Mouse (Mus musculus) neural tube, embryonic 14.5 days (tissue): ENCODE data around the gene Kif15. TPM values are rescaled to one million over a fixed set of nuclear protein-coding genes. Genes with fewer than 3 reads are reported as not detected.

ENCODE experiments used
- ATAC-seq: fragments of 200-750 bp; cut with Nextera tagmentation; 2 replicates; pipeline ENCODE4 v1.8.0; 2017; ENCODE audit warnings: low read depth, mild to moderate bottlenecking, moderate TSS enrichment, moderate library complexity
- H3K27ac ChIP-seq: fragments of 300-500 bp; sonication (generic); 2 replicates; pipeline ENCODE4 v1.5.1; 2014; ENCODE audit warnings: low read depth, mild to moderate bottlenecking, control low read depth, low read length, moderate library complexity, mixed read lengths
- H3K27me3 ChIP-seq: fragments of 300-500 bp; sonication (generic); 2 replicates; pipeline ENCODE4 v1.6.1; 2014; ENCODE audit warnings: low read length; ENCODE audit not compliant: control insufficient read depth, insufficient read depth
- H3K36me3 ChIP-seq: fragments of 300-500 bp; sonication (generic); 2 replicates; pipeline ENCODE4 v1.6.1; 2014; ENCODE audit warnings: low read length, mixed read lengths; ENCODE audit not compliant: control insufficient read depth, insufficient read depth
- H3K4me1 ChIP-seq: fragments of 300-500 bp; sonication (generic); 2 replicates; pipeline ENCODE4 v1.6.1; 2014; ENCODE audit warnings: low read length; ENCODE audit not compliant: control insufficient read depth, insufficient read depth
- H3K4me2 ChIP-seq: fragments of 300-500 bp; sonication (generic); 2 replicates; pipeline ENCODE4 v1.6.1; 2014; ENCODE audit warnings: mild to moderate bottlenecking, low read depth, low read length, control low read depth
- H3K4me3 ChIP-seq: fragments of 300-500 bp; sonication (generic); 2 replicates; pipeline ENCODE4 v1.5.1; 2014; ENCODE audit warnings: low read depth, low read length, control low read depth, mixed read lengths
- H3K9ac ChIP-seq: fragments of 300-500 bp; sonication (generic); replicated peaks from 2 replicates; pipeline ENCODE4 v1.6.1; 2014; ENCODE audit warnings: low read depth, mild to moderate bottlenecking, control low read depth, low read length, mixed read lengths
- H3K9me3 ChIP-seq: fragments of 300-500 bp; sonication (generic); 2 replicates; pipeline ENCODE4 v1.6.1; 2016; ENCODE audit warnings: low read length; ENCODE audit not compliant: control insufficient read depth
- WGBS: fragments of 180-500 bp; shearing (Covaris S2); extraction: QIAGEN DNeasy Blood & Tissue Kit; methylation state at CpG from one replicate; pipeline ENCODE4 v1.1.7; 2014; 5-methylcytosine and 5-hydroxymethylcytosine counted together
- polyA plus RNA-seq: library from polyadenylated mRNA; unstranded; fragments of >200 nt; fragmentation: Nextera tagmentation; extraction: Ambion mirVana; gene quantifications from 2 replicates; pipeline ENCODE4 v1.2.1, GENCODE M21; 2014

Kif15 gene
- 8.9 and 9.0 TPM in 2 replicates for polyA plus RNA-seq

DNA sequence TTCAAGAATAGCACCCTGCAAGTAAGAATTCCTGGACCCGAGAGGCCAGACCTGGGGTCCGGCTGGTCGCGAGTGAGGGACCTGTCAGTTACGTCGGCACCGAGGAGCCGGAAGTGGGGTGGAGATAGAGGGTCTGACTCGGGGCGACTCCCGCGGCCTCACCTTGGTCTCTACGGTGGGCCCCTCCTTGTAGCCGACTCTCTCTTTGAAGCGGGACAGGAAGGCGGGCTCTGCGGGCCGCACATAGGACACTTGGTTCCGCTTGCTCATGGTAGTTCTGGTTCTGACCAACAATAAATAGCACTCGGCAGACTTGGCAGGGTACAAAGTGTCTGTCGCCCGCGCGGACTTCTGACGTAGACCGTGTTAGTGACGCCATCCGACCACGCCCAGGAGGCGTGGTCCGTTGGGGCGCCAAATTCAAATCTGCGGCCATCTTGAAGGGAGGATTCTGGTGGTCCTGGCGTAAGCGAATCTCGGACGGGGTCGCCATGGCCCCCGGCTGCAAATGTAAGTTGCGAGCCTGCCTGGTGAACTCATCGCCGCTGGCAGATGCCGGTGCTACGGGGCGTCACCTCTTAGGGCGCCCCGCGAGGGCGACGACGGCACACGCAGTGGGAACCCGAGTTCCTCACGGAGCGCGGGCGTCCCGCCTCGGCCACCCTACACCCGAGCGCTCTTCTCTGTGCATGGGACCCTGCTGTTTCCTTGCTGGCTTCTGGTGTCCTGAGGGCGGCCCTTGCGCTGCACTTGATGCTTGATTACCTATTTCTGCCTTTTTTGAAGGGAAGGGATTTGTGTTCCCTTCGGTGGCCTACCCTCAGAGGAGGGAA, at the start of gene Kif15, which contains the start of gene 1110059G10Rik:
Kif15 (plus strand) TSS at position 404 of the 833 bp plus-strand sequence.
1110059G10Rik (minus strand) TSS at position 358 of the 833 bp plus-strand sequence.
- H3K4me2 ChIP-seq = peak within 1 kb of the TSS; percentile 90
- H3K27me3 ChIP-seq = no peaks in the 10 kb centered on the region
- H3K27ac ChIP-seq = peak within 1 kb of the TSS; percentile 55
- H3K4me3 ChIP-seq = peak within 1 kb of the TSS; percentile 62
- H3K9me3 ChIP-seq = no peaks in the 10 kb centered on the region
- under 1% methylated on average over 64 of the region's 64 CpGs for WGBS
- ATAC-seq = peak; percentile 96
- H3K4me1 ChIP-seq = peaks cover 9% of the 10 kb centered on the region; the same call in 1 of the 2 replicates
- peaks cover 8% of the 10 kb centered on the region; the same call in 1 of the 2 replicates for H3K36me3 ChIP-seq
- peak within 1 kb of the TSS; percentile 64 for H3K9ac ChIP-seq

DNA sequence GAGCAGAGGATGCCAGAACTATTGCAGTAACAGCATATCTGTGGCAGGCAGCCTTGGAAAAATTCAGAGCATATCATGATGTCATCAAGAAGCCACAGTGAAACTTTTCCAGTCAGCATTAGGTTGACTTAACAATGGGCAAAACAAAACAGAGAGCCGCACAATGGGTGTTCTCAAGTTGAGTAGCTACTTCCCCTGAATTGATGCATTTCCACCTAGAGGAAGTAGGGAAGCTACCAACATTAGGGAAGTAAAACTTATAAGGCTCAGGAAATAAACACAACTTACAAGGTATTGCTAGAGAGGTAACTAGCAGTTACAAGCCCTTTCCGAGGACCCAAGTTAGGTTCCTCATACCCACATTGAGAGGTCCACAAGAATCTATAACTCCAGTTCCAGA, 49.8 kb upstream of the Kif15 start:
- Histone ChIP-seq H3K9ac (no peak overlapping the region), H3K36me3 (no peaks in the 10 kb centered on the region; the same call in 1 of the 2 replicates), H3K9me3 (peaks cover under 1% of the 10 kb centered on the region; the same call in 1 of the 2 replicates), H3K4me3 (no peak overlapping the region), H3K4me1 (no peaks in the 10 kb centered on the region), H3K27ac (no peak overlapping the region), H3K4me2 (no peak overlapping the region), H3K27me3 (no peaks in the 10 kb centered on the region)
- 93% methylated on average over 2 of the region's 2 CpGs for WGBS
- ATAC-seq = no peak

DNA sequence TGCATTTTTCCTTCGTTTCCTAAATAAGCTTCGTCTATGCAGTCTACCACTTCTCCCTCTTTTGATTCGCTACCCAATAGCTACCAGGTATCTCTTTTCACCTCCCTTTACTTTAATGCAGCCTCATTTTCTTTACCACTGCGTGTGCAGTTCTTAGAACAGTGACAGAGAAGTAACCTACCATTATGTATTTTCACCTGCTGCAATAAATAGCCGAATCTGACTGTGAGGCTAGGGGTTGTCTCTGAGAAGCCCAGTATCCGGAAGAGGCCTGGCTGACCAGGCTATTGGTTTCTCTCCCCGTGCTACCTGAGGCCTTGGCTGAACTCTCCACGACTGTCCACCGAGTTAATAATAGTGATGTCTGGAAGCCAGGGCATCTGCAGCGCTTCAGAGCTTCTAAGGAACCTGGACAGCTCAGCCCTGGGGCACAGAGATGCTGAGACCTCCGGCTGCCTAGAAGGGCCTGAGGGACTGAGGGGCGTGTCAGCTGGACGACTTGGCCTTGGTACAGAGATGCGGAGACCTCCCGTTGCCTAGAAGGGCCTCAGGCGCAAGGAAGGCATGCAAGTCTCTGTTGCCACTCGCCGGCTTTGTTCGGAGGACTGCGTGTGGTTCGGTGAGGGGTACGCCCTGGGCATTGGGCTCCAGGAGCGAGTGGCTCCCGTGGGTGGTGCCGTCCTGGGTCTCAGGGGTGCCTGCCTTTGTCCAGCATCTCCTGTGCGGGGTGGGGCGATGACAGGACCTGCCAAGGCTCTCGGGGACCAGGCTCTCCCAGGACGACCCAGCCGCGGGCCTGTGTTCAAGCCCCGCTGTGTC, 47.9 kb upstream of the Kif15 start:
- H3K36me3 ChIP-seq = no peaks in the 10 kb centered on the region
- H3K27me3 ChIP-seq = no peaks in the 10 kb centered on the region
- peak overlapping the region; percentile 50 for H3K27ac ChIP-seq
- H3K9ac ChIP-seq = peak overlapping the region; percentile 72
- WGBS = 14% methylated on average over 32 of the region's 32 CpGs
- peak overlapping the region; percentile 39 for H3K4me3 ChIP-seq
- peak; percentile 97 for ATAC-seq
- H3K4me2 ChIP-seq = peak overlapping the region; percentile 56
- H3K4me1 ChIP-seq = no peaks in the 10 kb centered on the region
- no peaks in the 10 kb centered on the region for H3K9me3 ChIP-seq

DNA sequence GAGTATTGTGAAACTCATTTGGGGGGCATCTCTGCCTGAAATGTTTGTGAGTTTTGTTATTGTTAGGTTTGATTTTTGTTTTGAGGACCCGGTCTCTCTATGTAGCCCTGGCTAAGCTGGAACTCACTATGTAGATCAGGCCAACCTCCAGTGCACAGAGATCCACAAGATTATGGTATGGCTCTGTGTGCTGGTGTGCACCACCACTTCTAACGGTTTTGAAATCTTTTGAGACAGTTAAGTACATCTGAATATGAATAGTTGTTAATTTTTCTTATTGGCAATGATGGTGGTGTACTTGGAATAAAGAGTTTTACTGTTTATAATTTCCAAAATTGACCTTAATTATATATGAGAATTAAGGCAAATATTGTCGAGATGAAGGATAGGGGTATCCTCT, 28.4 kb upstream of the Kif15 start:
- H3K4me1 ChIP-seq = 0 out of 2 replicates have a peak, but pooled peaks cover 7% of the 10 kb centered on the region
- H3K9ac ChIP-seq = peak overlapping the region; percentile 80; the same call in 1 of the 2 replicates
- H3K27ac ChIP-seq = no peak overlapping the region
- ATAC-seq = no peak
- peak overlapping the region; percentile 52 for H3K4me2 ChIP-seq
- no peaks in the 10 kb centered on the region for H3K9me3 ChIP-seq
- no peaks in the 10 kb centered on the region for H3K27me3 ChIP-seq
- 16% methylated on average over 3 of the region's 3 CpGs for WGBS
- peak overlapping the region; percentile 63 for H3K4me3 ChIP-seq
- peaks cover 24% of the 10 kb centered on the region for H3K36me3 ChIP-seq

DNA sequence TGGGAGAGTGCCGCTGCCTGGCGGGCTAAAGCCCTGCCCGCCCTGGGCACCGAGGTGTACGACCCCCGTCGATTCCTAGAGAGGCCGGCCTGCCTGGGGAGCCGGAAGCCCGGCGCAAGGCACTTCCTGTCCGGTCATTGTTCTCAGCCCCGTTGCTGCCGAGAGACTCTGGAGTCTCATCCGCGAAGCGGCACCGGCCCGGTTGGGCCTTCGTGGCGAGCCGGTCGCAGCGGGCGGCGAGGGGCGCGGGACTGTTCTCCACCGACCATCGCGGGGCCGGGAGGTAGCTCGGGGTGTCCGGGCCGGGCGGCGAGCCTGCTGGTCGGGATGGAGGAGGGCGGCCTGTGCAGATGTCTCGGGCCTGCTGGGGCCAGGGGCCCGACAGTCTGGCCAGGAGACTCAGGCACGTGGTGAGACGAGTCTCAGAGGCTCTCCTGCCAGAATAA, 27.9 kb upstream of the Kif15 start, which contains the start of gene Zfp105:
Zfp105 (plus strand) TSS at position 137 of the 446 bp plus-strand sequence.
- Histone ChIP-seq H3K27ac (peak within 1 kb of the TSS; percentile 61), H3K36me3 (peaks cover 29% of the 10 kb centered on the region), H3K4me3 (peak within 1 kb of the TSS; percentile 63), H3K4me1 (0 out of 2 replicates have a peak, but pooled peaks cover 7% of the 10 kb centered on the region), H3K9ac (peak within 1 kb of the TSS; percentile 80), H3K27me3 (no peaks in the 10 kb centered on the region), H3K9me3 (no peaks in the 10 kb centered on the region), H3K4me2 (peak within 1 kb of the TSS; percentile 52)
- WGBS = under 1% methylated on average over 34 of the region's 43 CpGs
- ATAC-seq = peak; percentile 99

DNA sequence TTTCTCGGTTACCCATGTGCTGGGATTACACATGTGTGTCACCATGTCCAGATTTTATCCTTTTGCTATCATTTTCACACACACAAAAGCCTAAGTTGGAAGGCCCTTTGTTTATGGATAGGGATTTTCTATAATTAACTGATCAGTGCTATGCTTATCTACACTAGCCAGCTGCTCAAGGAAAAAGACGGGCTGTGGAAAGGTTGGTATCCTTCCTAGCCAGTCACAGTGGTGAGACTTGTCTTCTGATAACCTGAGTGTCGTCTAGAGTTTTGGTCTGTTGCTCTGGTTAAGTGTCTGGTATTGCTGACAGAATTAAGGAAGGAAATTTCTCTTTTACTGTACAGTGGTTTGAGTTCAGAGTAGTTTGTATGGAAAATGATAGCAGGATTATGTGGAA, 21.9 kb upstream of the Kif15 start:
- H3K4me3 ChIP-seq = no peak overlapping the region
- H3K36me3 ChIP-seq = peaks cover 64% of the 10 kb centered on the region
- ATAC-seq = no peak
- H3K27ac ChIP-seq = no peak overlapping the region
- no peaks in the 10 kb centered on the region for H3K27me3 ChIP-seq
- H3K4me1 ChIP-seq = 0 out of 2 replicates have a peak, but pooled peaks cover under 1% of the 10 kb centered on the region
- H3K9me3 ChIP-seq = no peaks in the 10 kb centered on the region
- H3K9ac ChIP-seq = no peak overlapping the region
- WGBS = 99% methylated on average over 3 of the region's 3 CpGs
- no peak overlapping the region for H3K4me2 ChIP-seq

DNA sequence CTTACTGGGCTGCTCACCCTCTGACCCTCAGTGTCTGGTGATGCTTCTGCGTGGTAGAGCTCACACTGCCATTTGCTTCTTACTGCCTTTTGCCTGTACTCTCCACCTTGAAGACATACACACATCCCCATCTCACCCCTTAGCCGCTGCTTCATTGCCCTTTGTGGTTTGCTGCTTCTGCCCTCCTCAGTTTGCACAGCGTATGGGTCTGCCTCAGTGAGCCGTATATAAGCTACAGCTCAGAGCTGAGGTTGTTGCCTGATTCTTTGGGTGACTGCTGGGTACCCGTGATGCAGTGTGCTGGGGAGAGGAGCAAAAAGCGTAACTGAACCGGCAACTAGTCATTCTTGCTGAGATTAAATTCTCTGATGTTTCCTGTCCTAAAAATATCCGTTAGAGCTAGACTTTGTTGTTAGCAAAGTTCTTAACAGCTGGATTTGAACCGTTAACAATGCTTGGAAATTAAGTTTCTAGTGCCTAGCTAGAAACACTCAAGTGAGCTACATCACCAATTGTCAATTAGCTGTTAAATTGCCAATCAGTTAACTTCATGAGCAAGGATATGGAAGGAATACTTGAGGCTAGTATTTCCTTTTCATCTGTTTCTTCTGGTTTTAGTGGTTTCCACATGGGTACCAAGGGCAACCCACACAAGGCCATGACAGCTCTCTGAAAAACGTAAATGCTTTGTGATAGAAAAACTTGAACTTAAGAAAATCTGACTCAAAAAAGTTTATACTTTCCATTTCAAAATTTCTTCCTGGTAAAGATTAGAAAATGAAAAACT, 47.8 kb downstream of the Kif15 start:
- no peak overlapping the region for H3K9ac ChIP-seq
- 96% methylated on average over 10 of the region's 10 CpGs for WGBS
- H3K9me3 ChIP-seq = no peaks in the 10 kb centered on the region
- H3K4me3 ChIP-seq = no peak overlapping the region
- H3K36me3 ChIP-seq = no peaks in the 10 kb centered on the region
- no peak overlapping the region for H3K4me2 ChIP-seq
- H3K4me1 ChIP-seq = no peaks in the 10 kb centered on the region
- H3K27ac ChIP-seq = no peak overlapping the region
- ATAC-seq = no peak
- no peaks in the 10 kb centered on the region for H3K27me3 ChIP-seq

DNA sequence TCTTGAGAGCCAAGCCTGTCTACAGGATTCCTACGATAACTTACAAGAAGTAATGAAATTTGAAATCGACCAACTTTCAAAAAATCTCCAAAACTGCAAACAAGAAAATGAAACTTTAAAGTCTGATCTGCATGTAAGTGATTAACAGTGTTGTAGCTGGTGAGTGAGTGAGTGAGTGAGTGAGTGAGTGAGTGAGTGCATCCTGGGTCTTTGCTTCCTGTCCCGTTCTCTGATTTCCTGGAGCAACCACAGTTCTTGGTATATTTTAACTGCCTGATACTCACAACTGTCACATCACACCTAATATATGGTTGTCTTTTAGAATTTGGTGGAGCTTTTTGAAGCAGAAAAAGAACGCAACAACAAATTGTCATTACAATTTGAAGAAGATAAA, 48.3 kb downstream of the Kif15 start:
- no peak overlapping the region for H3K9ac ChIP-seq
- ATAC-seq = no peak
- 97% methylated on average over 4 of the region's 4 CpGs for WGBS
- H3K4me3 ChIP-seq = no peak overlapping the region
- no peaks in the 10 kb centered on the region for H3K9me3 ChIP-seq
- H3K4me1 ChIP-seq = no peaks in the 10 kb centered on the region
- no peak overlapping the region for H3K27ac ChIP-seq
- no peak overlapping the region for H3K4me2 ChIP-seq
- no peaks in the 10 kb centered on the region for H3K36me3 ChIP-seq
- H3K27me3 ChIP-seq = no peaks in the 10 kb centered on the region
